Mouse (Mus musculus): ENCODE data around the gene Ankmy1.

Gene Ankmy1

GRCm38 (mm10) chr1:92831188-92832001 lies 71.3 kb downstream of the Ankmy1 start, which contains the start of gene Gpc1:
Gene Gpc1 (plus strand): TSS chr1:92831645.
- DNase-seq (ENCODE audit: low spot score in 2 of 2), result peak; percentile 46 to 75

- DNase-seq (ENCODE audit: low spot score in 2 of 2), result no peak
Measured at GRCm38 (mm10) chr1:92830626-92831187, 72.0 kb downstream of the Ankmy1 start.

- no peak for DNase-seq (ENCODE audit: low spot score in 2 of 2)
Measured at GRCm38 (mm10) chr1:92815756-92816294, 86.9 kb downstream of the Ankmy1 start.

- DNase-seq (ENCODE audit: low spot score in 2 of 2), result no peak
Measured at GRCm38 (mm10) chr1:92815100-92815499, 87.6 kb downstream of the Ankmy1 start.

GRCm38 (mm10) chr1:92814319-92814718 lies 88.4 kb downstream of the Ankmy1 start:
- no peak for DNase-seq (ENCODE audit: low spot score in 2 of 2)

Measured in heart, adult 9 months (tissue).